Mouse (Mus musculus) layer of hippocampus, postnatal 25 days (tissue): Measurements from ENCODE around the gene Pagr1b. TPM values are rescaled to one million over a fixed set of nuclear protein-coding genes. Genes with fewer than 3 reads are reported as not detected.

Experiments
- DNase-seq, 2 experiments: peaks; one replicate each; pipeline ENCODE4 v3.0.0; 2022; ENCODE audit warnings: mixed read lengths in 2 of 2, low spot score in 1 of 2; ENCODE audit errors: extremely low spot score in 1 of 2
- total RNA-seq, 2 experiments: library from RNA; stranded (reverse); gene quantifications; 2 replicates each; pipeline ENCODE4 v1.2.3; 2021

The Pagr1b gene
- total RNA-seq, 2 experiments from 2014 or later, result not detected

DNA sequence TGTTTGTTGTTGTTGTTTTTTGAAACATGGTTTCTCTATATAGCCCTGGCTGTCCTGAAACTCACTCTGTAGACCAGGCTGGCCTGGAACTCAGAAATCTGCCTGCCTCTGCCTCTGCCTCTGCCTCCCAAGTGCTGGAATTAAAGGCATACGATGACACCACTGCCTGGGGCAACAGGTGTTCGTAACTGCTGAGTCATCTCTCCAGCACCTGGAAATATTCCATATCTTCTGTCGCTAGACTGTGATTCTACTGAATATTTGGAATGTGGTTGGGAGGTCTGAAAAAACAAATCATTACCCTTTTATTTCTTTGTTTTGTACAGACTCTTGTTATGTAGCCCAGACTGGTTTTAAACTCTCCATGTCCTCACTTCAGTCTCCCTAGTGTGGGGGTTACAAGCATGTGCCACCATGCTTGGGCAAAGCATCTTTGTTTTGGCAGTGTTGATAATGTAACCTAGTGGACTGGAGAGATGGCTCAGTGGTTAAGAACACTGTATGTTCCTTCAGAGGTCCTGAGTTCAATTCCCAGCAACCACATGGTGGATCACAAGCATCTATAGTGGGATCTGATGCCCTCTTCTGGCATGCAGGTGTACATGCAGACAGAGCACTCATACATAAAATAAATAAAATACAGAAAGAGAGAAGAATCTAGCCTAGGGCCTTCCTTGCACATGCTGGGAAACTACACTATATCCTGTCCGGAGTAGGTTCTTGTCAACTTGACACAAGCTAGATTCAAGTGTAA lies 12.0 kb downstream of the Pagr1b start:
- no peak for DNase-seq

DNA sequence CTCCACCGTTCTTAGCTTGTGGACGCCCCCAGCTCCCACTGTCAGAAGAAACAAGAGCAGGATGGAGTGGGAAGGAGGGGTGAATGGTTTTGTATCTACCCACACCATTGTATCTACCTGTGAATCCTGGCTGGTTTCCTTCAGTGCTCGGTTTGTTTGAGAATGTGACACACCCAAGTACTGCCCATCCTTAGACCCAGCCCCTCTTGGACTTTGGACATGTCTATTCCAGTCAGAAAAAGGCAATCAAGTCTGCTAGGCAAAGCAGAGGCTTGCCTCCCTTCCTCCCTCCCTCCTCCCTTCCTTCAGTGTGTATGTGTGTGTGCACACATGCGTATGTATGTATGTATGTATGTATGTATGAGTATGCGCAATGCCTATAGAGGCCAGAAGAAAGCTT lies 12.7 kb downstream of the Pagr1b start:
- DNase-seq, result no peak

DNA sequence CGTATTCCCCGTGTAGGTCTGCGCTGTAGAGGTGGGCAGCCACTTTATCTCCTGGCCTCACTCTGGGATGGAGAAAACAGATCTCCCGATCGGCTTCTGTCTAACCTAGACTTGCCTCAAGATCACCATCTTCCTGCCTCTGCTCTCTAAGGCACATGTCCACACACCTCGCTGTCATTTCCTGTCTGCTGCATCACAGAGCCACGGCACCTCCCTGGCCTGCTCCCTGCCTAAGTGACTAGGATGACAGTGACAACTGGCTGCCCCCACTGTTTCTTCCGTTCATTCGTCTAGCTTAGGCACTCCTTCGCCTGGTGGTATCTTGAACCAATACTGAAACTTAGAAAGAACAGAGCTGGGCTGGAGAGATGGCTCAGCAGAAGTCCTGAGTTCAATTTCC lies 16.7 kb downstream of the Pagr1b start:
- DNase-seq, result no peak

DNA sequence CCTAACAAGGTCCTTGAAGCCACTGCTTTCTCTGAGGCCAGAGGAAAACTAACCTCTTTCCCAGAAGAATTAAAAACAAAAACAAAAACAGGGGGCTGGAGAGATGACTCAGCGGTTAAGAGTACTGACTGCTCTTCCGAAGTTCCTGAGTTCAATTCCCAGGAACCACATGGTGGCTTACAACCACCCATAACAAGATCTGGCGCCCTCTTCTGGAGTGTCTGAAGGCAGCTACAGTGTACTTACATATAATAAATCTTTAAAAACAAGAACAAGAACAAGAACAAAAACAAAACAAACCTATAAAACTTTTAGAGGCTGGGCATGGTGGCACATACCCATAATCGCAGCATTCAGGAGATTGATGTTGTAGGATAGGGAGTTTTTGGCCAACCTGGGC lies 19.8 kb downstream of the Pagr1b start:
- no peak for DNase-seq

DNA sequence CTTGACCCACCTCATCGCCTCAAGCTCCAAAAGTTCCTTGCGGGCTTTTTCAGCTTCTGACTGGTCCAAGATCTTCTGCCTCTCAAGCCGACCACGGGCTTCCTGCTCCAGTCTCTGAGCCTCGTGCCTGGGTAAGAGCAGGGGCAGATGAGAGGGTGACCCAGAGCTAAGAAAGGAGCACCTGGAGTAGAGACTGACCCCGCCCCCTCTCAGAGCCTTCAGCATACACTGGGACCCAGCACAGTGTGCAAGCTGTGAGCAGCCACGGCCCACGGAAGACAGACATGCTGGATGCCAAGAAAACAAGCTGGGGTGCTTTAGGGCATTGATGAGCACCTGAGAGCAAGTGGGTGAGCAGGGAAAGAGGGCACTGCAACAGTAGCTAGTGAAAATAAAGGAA lies 27.5 kb downstream of the Pagr1b start:
- no peak for DNase-seq

DNA sequence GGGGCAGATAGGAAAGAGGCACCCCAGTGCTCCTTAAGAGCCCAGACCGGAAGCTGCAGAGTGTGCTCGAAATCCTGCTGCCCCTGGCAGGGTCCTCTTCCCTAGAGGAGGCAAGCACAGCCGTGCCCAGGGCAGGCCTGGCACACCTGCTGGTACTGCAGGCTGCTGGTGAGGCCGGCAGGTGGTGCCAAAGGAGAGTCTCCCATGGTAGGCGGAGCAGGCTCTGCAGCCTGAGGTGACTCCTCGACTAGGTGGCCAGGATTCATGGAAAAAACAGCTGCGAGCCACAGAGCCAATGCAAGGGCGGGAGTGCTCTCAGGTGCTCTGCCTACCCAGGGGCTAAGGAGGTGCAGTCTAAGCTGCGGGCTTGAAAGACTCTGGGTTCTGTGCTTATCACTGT lies 30.0 kb downstream of the Pagr1b start:
- no peak for DNase-seq

DNA sequence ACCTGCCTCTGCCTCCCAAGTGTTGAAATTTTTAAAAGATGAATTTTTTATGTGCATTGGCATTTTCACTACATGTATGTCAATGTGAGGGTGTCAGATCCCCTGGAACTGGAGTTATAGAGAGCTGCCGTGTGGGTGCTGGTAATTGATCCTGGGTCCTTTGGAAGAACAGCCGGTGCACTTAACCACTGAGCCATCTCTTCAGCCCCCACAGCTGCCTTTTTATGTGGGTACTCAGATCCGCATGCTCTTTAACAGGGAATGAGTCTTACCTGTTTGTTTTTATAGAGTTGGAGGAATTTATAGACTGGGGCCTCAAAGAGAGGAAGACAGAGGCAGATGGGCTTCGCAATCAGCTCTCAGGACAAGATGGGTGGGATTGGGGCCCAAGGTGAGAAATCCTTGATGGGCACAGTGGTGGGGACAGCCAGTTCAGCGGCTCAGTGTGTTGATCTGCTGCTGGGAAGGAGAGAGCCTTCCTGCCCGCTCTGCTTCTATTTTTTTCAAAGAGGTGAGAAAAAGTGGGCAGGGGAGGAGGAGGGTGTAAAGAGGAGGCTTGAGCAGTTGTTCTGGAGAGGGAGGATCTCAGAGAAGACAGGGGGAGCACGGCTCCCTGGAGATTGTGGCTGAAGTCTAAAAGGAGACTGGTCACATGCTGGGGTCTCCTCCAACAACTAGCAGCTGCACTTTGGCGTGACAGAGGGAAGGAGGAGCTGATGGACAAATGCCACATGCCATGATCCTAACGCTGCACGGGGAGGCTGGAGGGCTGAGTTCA lies 31.4 kb downstream of the Pagr1b start:
- DNase-seq, result no peak

DNA sequence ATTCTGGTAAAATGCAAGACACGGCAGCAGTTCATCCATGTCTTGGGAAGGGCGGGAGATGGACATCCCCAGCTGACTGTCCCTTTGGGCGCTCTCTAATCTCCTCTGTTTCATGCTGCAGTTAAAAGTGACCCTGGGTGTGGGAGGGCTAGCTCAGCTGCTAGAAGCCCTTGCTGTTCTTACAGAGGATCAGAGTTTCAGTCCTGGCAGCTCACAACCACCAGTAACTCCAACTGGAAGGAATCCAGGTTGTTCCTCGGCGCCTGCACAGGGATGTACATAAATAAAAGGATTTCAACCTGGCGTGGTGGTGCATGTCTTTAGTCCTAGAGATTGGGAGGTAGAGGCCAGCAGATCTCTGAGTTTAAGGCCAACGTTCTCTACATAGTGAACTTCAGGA lies 33.2 kb downstream of the Pagr1b start:
- no peak for DNase-seq

DNA sequence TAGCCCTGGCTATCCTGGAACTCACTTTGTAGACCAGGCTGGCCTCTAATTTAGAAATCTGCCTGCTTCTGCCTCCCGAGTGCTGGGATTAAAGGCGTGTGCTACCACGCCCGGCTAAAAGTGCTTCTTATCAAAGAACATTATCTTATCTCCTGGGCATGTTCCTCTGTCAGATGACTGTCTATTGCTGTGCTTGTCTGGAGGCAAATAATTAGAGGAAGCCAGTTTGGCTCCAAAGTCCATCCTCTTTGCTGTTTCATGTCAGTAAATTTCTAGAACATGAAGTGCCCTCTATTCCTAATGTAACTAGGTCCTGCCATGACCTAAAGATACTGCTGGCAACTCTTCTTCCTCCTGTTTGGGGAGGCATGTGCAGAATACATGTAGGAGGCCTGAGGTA lies 34.2 kb downstream of the Pagr1b start:
- no peak for DNase-seq

DNA sequence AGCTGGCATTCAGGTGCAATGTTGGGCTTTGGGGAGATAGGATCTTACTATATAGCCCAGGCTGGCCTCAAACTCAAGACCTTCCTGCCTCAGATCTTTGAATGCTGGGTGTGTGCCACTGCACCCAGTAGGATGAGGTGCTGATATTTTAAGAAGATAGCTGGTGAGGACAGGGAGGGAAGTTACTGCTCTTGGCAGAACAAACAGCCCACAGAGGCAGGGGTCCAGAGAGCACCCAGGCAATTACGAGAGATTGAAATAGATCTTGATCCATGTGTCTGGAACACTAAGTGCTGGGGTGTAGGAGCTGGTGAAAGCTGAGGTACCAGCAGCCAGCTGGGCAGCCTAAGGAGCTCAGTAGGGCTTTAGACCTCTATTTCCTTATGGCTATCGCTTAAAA lies 34.7 kb downstream of the Pagr1b start:
- DNase-seq, result no peak

DNA sequence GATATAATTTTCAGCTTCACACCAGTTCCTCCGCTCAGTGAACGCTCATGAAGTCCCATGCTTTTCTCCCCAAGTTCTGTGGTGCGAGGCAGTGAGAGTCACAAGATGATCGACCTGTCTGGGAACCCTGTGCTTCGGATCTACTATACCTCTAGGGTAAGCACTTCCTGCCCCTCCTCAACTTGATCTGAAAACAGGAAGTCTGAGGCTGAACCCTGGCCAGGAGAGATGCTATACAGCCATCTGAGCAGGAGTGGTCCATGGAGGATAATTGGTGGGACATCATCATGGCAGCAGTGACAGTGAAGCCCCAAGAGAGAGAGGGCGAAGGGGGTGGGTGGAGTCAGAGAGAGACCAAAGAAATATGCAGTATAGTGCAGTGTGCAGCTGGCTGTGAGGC lies 37.4 kb downstream of the Pagr1b start:
- DNase-seq, result no peak

DNA sequence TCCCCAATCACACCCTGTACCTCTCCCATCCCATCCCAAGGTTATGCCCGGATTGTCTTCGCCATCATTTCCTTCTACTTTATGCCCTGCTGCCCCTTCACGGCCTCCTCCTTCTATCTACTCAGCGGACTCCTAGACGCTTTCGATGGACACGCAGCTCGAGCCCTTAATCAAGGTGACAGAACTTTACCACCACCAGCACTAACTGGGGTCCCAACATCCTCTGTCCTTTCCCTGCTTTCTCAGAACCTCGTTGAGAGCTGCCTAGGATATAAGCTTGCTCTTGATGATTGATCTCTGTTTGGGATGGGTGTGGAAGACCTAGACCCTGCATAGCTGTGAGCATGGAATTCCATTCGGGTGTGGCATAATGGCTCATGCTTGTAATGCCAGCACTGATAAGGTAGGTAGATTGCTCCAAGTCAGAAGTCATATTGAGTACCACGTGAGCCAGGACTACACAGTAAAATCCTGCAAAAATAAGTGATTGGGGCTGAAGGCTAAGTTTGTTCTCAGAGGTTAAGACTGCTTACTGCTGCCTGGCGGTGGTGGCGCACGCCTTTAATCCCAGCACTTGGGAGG lies 39.3 kb downstream of the Pagr1b start:
- DNase-seq, result no peak

DNA sequence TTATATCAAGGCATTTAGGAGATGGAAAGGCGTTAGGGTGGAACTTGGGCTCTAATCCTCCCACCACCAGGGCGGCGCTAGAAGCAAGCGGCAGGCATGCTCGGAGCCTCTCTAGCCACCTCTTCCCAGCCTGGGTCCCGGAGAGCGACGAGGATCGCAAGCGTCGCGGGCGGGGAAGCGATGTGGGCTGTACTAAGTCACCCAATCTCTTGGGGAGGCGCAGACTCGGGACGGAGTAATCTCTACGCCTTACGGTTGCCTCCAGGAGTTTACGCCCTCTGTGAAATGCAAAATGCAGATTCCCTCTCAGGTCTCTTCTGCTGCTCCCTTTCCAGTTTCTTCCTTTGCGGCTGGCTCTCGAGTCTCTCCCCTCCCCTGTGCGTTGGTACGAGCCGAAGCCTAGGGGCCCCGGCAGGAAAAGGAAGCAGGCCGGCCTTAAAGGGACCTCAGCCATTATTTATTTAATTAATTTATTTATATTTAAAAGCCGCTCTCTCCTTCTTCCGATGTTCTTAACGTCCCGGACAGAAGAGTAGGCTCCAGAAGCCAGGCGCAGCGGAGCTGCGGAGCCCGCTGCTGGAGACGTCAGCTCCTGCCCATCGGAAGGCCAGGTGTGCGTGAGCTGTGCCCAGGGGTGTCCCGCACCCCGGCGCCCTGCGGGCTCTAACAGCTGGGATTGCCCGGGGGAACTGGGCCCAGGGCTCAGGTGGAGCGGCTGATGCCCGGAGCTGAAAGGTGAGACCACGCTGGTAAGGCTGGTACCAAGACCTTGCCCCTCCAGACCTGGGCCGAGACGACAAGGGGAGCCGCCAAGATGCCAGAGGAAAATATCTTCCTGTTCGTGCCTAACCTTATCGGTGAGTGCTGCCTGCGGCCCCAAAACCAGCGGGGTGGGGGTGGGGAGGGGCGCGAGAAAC lies 40.1 kb downstream of the Pagr1b start, which contains the start of gene Cdiptos:
TSS of gene Cdiptos (minus strand) at position 149 of the 917 bp plus-strand sequence.
- peak; percentile 95 to 100 for DNase-seq

DNA sequence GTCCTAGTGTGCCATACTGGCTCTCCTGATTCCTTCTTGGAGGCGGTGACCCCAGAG lies 40.6 kb downstream of the Pagr1b start, which contains the start of gene Cdipt:
TSS of gene Cdipt (plus strand) at position 22 of the 57 bp plus-strand sequence.
- DNase-seq, result no peak

DNA sequence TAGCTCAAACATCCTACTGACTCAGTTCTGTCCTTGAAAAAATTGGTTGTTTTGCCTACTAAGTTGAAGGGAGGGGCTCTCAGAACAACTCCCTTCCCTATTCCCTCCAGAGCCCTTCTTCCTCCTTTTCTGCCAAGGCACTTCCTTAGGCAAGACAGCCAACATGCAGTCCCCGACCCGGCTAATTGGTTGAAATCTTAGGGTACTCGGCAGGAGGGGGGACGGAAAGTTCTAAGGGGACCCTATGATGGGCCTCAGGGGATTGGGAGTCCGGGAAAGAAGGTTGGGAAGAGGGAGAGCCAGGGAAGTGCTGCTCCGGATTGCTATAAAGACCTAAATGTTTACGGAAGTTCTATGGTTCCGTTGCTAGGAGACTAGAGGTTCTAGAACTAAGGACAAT lies 40.8 kb downstream of the Pagr1b start:
- no peak for DNase-seq

DNA sequence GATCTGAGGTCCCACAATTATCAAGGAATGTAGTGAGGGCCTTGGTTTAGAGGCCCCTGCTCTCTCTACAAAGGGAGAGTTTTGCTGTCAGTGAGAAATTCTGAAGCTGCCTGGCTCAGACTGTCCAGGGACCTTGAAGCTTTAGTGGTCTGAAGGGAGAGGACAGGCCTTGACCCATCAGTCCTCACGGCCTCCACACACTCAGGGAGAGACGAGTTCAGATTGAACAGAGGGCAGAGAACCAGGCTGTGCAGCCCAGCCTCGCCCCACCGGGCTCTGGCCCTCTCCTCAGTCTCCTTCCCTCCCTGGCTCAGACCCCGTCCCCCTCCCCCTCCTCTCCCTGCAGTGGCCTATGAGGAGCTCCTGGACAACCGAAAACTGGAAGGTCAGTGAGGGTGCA lies 48.9 kb downstream of the Pagr1b start:
- no peak for DNase-seq

DNA sequence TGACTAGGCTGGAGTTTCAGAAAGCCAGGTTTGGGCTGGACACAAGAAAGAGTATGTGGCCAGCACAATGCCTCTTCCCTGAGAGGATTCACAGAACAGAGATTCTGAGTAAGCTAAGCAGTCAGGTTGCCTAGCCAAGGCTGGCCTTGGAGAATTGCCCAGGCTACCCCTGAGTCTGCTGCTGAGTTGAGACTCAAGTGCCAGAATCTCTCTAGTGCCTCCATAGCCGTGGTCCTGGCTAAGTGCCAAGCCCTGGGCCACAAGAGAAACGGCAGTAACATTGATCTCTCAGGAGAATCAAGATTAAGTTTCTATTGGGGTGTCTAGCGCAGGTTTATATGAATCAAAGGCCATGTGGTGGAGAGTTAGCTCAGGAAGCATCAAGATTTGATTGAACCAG lies 50.7 kb downstream of the Pagr1b start:
- no peak for DNase-seq

DNA sequence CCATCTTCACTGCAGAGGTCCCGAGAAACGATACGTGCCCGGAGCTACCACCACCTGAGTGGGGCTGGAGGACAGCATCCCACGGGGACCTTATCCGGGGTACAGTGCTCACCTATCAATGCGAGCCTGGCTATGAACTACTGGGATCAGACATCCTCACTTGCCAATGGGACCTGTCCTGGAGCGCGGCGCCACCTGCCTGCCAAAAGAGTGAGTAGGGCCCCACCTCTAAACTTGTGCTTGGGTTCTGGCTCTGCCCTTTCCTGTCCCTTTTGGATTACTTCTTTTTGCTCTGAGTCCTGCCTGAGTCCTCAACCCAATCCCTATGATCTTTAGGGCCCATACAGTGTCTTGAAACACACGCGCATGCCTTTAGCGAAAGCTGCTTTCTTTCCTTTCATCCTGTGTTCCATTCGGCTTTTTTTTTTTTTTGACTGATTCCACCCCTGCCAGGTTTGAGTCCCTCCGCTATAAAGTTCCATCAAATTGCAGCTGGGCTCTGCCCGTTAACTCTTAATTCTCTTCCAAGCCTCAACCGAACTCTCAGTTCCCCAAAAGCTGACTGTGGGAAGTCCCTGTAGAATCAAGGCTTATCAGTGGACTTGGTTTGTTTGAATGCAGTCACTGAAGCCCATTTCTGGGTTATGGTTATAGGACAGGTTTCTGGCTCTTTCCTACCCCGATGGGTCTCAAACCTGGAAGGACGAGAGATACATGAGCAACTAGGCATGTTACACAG lies 52.6 kb downstream of the Pagr1b start:
- DNase-seq, result no peak

DNA sequence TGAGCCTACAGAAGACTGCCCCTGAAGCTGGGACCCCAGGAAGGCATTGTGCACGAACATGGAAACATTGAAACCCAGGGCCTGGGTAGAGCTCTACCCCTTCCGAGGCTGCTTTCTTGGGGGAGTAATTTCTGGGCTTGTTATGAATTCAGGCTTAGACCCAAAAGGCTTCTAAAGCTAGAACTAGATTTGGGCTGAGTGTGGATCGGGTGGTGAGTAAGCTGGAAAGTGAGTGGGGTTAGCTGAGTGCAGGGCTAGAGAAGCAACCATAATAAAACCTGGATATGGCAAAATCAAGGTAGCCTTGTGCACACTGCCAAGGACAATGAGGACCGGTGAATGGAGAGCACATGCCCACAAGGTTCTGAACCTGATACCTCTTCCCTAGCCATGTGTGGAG lies 54.3 kb downstream of the Pagr1b start:
- DNase-seq, result no peak

DNA sequence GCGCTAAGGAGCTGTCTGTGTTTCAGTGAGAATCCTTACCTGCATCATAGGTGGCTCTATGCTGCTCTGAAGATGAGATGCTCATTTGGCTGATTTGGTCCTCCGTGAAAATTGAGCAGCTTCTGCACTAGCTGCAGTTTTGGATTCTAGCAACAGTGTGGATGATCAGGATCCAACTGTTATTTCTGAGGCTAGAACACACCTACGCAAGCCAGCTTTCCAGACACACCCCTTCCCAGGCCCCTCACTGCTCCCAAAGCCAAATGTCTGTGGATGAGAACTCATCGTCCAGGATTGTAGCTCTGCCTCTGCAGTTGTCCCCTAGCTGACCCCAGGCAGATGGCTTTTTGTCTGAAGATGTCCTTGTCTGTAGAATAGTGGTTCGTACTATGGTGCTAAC lies 55.2 kb downstream of the Pagr1b start:
- DNase-seq, result no peak

DNA sequence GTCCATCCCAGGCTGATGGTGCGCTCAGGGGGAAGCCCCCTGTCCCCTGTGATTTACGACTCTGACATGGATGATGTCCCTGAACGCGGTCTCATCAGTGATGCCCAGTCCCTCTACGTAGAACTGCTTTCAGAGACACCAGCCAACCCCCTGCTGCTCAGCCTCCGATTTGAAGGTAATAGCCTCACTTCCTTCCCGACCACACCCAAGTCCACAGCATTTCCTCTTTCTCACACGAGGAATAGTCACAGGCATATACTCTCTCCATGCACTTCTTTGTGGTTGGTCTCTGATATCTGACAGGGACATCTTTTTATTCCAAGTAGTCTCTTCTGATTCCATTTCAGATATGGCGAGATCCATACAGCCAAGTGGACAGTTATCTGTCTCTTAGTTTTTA lies 56.5 kb downstream of the Pagr1b start:
- no peak for DNase-seq
